Mouse (Mus musculus): ENCODE data around the gene Fbxl2. TPM values are rescaled to one million over a fixed set of nuclear protein-coding genes. Genes with fewer than 3 reads are reported as not detected.
A peak's percentile ranks its signal among the peaks of the same experiment; 100 is the strongest.

Fbxl2 gene
- polyA plus RNA-seq, 1 experiment = 64.4 TPM

- H3K4me3 ChIP-seq (ENCODE audit: insufficient read depth, low read length) = peak overlapping the region; percentile 52
- TF ChIP-seq CTCF (IDR thresholded peaks at IDR 0.05; ENCODE audit: extremely low read depth, insufficient read depth, low read length) (no peak), POLR2A (IDR thresholded peaks at IDR 0.05; ENCODE audit: extremely low read depth, insufficient read depth, low read length) (no peak)
- no peak overlapping the region for H3K27ac ChIP-seq (ENCODE audit: insufficient read depth, low read length)
- peaks cover 7% of the 10 kb centered on the region; the same call in 1 of the 2 replicates for H3K4me1 ChIP-seq (ENCODE audit: control insufficient read depth, insufficient read depth, low read length)
These were observed 113.9 kb downstream of the Fbxl2 start for GRCm38 (mm10) chr9:113932100-113932470.

DNA sequence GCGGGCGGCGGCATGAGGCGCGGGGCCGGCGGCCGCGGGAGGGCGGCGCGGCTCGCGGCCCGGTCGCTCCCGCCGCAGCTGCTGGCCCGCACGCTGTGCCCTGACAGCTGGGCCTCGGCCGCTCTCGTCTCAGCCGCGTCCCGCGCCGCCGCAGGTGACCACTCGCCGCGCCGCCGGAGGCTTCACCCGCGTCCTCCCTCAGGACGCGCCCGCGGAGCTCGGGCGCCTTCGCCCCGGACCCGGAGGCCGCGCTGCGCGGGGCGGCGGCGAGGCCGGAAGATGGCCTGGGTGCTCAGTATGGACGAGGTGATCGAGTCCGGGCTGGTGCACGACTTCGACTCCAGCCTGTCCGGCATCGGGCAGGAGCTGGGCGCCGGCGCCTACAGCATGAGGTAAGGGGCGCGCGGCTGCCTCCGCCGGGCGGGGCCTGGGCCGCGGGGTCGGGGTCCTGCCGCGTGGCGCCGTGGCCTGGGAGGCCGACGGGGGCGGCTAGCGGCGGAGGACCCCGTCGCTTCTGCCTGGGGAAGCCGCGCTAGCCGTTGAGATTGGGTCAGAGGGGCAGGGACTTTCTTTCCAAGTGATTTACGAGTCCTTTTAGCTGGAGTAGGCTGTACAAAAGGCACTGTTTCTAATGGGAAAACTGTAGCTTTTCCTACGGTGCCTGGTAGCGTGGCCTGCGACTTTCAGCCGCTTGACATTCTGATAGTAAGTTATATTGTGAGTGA, 114.5 kb downstream of the Fbxl2 start:
- Histone ChIP-seq H3K27ac (ENCODE audit: insufficient read depth, low read length) (peak overlapping the region; percentile 79), H3K4me3 (ENCODE audit: insufficient read depth, low read length) (peak overlapping the region; percentile 52), H3K4me1 (ENCODE audit: control insufficient read depth, insufficient read depth, low read length) (peaks cover 7% of the 10 kb centered on the region; the same call in 1 of the 2 replicates)
- TF ChIP-seq CTCF (IDR thresholded peaks at IDR 0.05; ENCODE audit: extremely low read depth, insufficient read depth, low read length) = no peak
- no peak for TF ChIP-seq POLR2A (IDR thresholded peaks at IDR 0.05; ENCODE audit: extremely low read depth, insufficient read depth, low read length)

DNA sequence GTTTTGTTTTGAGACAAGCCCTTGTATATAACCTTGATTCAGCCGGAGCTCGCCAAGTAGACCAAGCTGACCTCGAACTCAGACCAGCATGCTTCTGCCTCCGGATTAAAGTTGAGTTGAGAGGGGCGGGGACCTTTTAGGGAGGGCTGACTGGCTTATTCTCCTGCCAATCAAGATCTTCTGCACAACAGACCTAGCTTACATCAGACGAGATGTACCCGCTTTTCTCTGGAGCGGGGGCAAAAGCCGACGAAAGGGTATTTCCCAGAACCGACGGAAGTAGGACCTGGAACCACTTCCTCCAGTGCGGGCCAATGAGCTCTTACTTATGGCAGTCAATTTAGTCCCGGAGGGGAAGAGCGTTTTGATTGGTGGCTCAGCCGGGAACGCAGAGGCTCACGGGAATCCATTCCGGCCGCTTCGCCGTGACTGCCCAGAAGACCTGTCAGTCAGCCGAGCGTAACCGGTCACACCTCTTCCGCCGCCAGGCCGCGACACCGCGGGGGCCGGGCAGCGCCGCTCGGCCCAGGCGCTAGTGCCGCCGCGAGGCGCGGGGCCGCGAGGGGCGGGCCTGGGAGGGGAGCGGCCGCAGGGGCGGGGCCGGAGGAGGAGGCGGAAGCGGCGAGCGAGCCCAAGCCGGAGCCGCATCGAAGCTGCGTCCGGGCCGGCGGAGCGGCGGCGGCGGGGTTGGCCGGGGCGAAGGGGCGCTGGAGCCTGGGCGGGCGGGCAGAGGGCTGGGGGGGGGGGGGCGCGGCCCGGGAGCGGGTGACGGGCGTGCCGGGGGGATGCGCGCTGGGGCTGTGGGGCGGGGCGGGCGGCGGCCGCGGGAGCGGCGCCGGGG, 115.2 kb downstream of the Fbxl2 start, which contains the start of gene Ubp1:
Ubp1 (plus strand) TSS at position 401 of the 841 bp plus-strand sequence.
- Histone ChIP-seq H3K4me1 (ENCODE audit: control insufficient read depth, insufficient read depth, low read length) (peaks cover 7% of the 10 kb centered on the region; the same call in 1 of the 2 replicates), H3K27ac (ENCODE audit: insufficient read depth, low read length) (peak within 1 kb of the TSS; percentile 79), H3K4me3 (ENCODE audit: insufficient read depth, low read length) (peak within 1 kb of the TSS; percentile 52)
- TF ChIP-seq CTCF (IDR thresholded peaks at IDR 0.05; ENCODE audit: extremely low read depth, insufficient read depth, low read length) = no peak
- peak; percentile 55 for TF ChIP-seq POLR2A (IDR thresholded peaks at IDR 0.05; ENCODE audit: extremely low read depth, insufficient read depth, low read length)

DNA sequence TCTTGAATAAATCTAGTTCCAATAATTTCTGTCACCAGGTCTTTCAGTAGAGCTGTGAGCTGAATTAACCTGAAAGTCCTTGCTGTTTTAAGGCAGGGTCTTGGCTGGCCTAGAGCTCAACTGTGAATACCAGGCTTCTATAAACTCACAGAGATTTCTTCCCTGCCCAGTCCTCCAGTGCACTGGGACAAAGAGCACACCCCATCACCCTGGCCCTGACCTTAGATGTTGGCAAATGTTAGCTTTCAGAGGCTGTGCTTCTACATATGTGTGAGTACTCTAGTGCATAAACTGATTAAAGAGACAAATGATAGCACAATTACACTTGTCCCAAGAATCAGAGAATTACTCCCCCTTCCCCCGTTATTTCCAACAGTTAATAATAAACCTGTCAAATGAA, 116.3 kb downstream of the Fbxl2 start:
- no peak overlapping the region for H3K4me3 ChIP-seq (ENCODE audit: insufficient read depth, low read length)
- no peak overlapping the region for H3K27ac ChIP-seq (ENCODE audit: insufficient read depth, low read length)
- TF ChIP-seq CTCF (IDR thresholded peaks at IDR 0.05; ENCODE audit: extremely low read depth, insufficient read depth, low read length) (no peak), POLR2A (IDR thresholded peaks at IDR 0.05; ENCODE audit: extremely low read depth, insufficient read depth, low read length) (no peak)
- H3K4me1 ChIP-seq (ENCODE audit: control insufficient read depth, insufficient read depth, low read length) = peaks cover 6% of the 10 kb centered on the region; the same call in 1 of the 2 replicates

DNA sequence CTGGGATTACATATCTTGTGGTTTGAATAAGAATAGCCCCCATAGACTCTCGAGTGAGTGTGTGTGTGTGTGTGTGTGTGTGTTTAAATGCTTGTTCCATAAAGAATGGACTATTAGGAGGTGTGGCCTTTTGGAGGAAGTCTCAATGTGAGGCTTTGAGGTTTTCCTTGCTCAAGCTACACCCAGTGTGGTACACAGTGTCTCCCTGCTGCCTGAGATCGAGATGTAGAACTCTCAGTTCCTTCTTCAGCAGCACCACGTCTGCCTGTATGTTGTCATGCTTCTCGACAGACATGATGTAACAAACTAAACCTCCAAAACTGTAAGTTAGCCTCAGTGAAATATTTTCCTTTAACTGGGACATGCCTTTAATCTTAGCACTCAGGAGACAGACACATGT, 117.4 kb downstream of the Fbxl2 start:
- Histone ChIP-seq H3K4me1 (ENCODE audit: control insufficient read depth, insufficient read depth, low read length) (peaks cover 5% of the 10 kb centered on the region; the same call in 1 of the 2 replicates), H3K4me3 (ENCODE audit: insufficient read depth, low read length) (no peak overlapping the region), H3K27ac (ENCODE audit: insufficient read depth, low read length) (no peak overlapping the region)
- TF ChIP-seq CTCF (IDR thresholded peaks at IDR 0.05; ENCODE audit: extremely low read depth, insufficient read depth, low read length) = no peak
- no peak for TF ChIP-seq POLR2A (IDR thresholded peaks at IDR 0.05; ENCODE audit: extremely low read depth, insufficient read depth, low read length)

DNA sequence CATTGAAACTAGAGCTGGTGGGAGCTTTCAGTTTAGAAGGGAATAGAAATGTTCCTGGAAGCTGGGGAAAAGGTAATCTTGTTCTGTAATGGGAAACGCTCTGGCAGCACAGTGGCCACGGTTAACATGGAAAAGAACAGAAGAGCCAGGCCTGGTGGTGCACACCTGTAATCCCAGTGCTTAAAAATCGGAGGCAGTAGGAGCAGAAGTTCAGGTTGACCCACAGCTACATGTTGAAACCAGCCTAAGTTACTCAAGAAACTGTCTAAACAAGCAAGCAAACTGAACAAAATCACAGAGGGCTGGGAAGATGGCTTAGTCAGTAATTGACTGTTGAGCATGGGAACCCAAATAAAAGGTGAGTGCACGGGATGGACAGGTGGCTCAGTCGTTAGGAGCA, 121.1 kb downstream of the Fbxl2 start:
- H3K27ac ChIP-seq (ENCODE audit: insufficient read depth, low read length) = no peak overlapping the region
- TF ChIP-seq CTCF (IDR thresholded peaks at IDR 0.05; ENCODE audit: extremely low read depth, insufficient read depth, low read length) = no peak
- TF ChIP-seq POLR2A (IDR thresholded peaks at IDR 0.05; ENCODE audit: extremely low read depth, insufficient read depth, low read length) = no peak
- H3K4me3 ChIP-seq (ENCODE audit: insufficient read depth, low read length) = no peak overlapping the region
- no peaks in the 10 kb centered on the region for H3K4me1 ChIP-seq (ENCODE audit: control insufficient read depth, insufficient read depth, low read length)

- no peak overlapping the region for H3K4me3 ChIP-seq (ENCODE audit: insufficient read depth, low read length)
- no peaks in the 10 kb centered on the region for H3K4me1 ChIP-seq (ENCODE audit: control insufficient read depth, insufficient read depth, low read length)
- TF ChIP-seq CTCF (IDR thresholded peaks at IDR 0.05; ENCODE audit: extremely low read depth, insufficient read depth, low read length) (no peak), POLR2A (IDR thresholded peaks at IDR 0.05; ENCODE audit: extremely low read depth, insufficient read depth, low read length) (no peak)
- no peak overlapping the region for H3K27ac ChIP-seq (ENCODE audit: insufficient read depth, low read length)
These were observed 123.3 kb downstream of the Fbxl2 start for GRCm38 (mm10) chr9:113922677-113923076.

- H3K27ac ChIP-seq (ENCODE audit: insufficient read depth, low read length) = no peak overlapping the region
- TF ChIP-seq POLR2A (IDR thresholded peaks at IDR 0.05; ENCODE audit: extremely low read depth, insufficient read depth, low read length) (no peak), CTCF (IDR thresholded peaks at IDR 0.05; ENCODE audit: extremely low read depth, insufficient read depth, low read length) (no peak)
- no peaks in the 10 kb centered on the region for H3K4me1 ChIP-seq (ENCODE audit: control insufficient read depth, insufficient read depth, low read length)
- H3K4me3 ChIP-seq (ENCODE audit: insufficient read depth, low read length) = no peak overlapping the region
These were observed 130.2 kb downstream of the Fbxl2 start for GRCm38 (mm10) chr9:113915789-113916188.

Other genes with a start within 250 kb of the Fbxl2 start
- 123 and 145 TPM in 2 replicates for gene Ubp1, start 115.3 kb downstream of the Fbxl2 start, polyA plus RNA-seq (2012; rRNA removed)
- 4.3 and 4.4 TPM in 2 replicates for gene Susd5, start 10.9 kb upstream of the Fbxl2 start, polyA plus RNA-seq (2012; rRNA removed)

Data from cortical plate, adult 2 months (tissue).